Mouse (Mus musculus) bone marrow, adult 2 months (tissue): ENCODE results near the gene Rdh11. TPM values are rescaled to one million over a fixed set of nuclear protein-coding genes. Genes with fewer than 3 reads are reported as not detected.
"Not testable (repeated sequence)": the region's sequence is repeated elsewhere in the genome, so short reads cannot be mapped to it uniquely, and the experiment has no call there.

Source experiments
- H3K27ac ChIP-seq: fragments of 200-500 bp; 2 replicates; pipeline ENCODE4 v1.5.1; 2012; ENCODE audit warnings: low read depth, mild to moderate bottlenecking, control low read depth, inconsistent platforms, low read length; ENCODE audit not compliant: control insufficient read depth, poor library complexity, insufficient read depth
- H3K4me1 ChIP-seq: fragments of 200-500 bp; 2 replicates; pipeline ENCODE4 v1.6.1; 2011; ENCODE audit warnings: low read length; ENCODE audit not compliant: control insufficient read depth, insufficient read depth
- H3K4me3 ChIP-seq: fragments of 200-500 bp; replicated peaks from 2 replicates; pipeline ENCODE3; 2011; ENCODE audit warnings: mild to moderate bottlenecking, low read depth, low read length, control low read depth; ENCODE audit not compliant: control insufficient read depth
- CTCF ChIP-seq: fragments of 200-500 bp; IDR thresholded peaks from 2 replicates; pipeline ENCODE4 v1.5.1; 2011; ENCODE audit warnings: low read length, control low read depth; ENCODE audit not compliant: control insufficient read depth, insufficient read depth
- POLR2A ChIP-seq: fragments of 200-500 bp; IDR thresholded peaks from 2 replicates; pipeline ENCODE4 v1.6.1; 2011; ENCODE audit warnings: low read depth, mild to moderate bottlenecking, control low read depth, low read length, borderline replicate concordance; ENCODE audit not compliant: control insufficient read depth
- whole genome bisulfite sequencing: fragments of 180-500 bp; shearing (Covaris S2); methylation state at CpG from one replicate; pipeline ENCODE4 v1.1.7; 2018; 5-methylcytosine and 5-hydroxymethylcytosine counted together
- polyA plus RNA-seq: library from polyadenylated mRNA; stranded (reverse); fragments of >200 nt; gene quantifications from 2 replicates; pipeline ENCODE4 v1.2.4, GENCODE M21; 2011; ENCODE audit warnings: low replicate concordance; ENCODE audit not compliant: missing spikeins, insufficient read depth, insufficient read length

Rdh11 gene
- polyA plus RNA-seq, 1 experiment, result 9.3 TPM

- H3K4me3 ChIP-seq, result peak overlapping the region; percentile 93
- TF ChIP-seq POLR2A (no peak), CTCF (peak; percentile 48)
- 5% methylated on average over 14 of the region's 14 CpGs for WGBS
- no peak overlapping the region for H3K27ac ChIP-seq
- H3K4me1 ChIP-seq, result no peaks in the 10 kb centered on the region
Measured at GRCm38 (mm10) chr12:79191701-79192100, 392 bp downstream of the Rdh11 start.

- Histone ChIP-seq H3K4me1 (no peaks in the 10 kb centered on the region), H3K4me3 (peak overlapping the region; percentile 93), H3K27ac (no peak overlapping the region; the same call in 1 of the 2 replicates)
- under 1% methylated on average over 18 of the region's 18 CpGs for WGBS
- TF ChIP-seq CTCF (peak; percentile 4; the same call in 1 of the 2 replicates), POLR2A (no peak)
Measured at GRCm38 (mm10) chr12:79190931-79191673, 991 bp downstream of the Rdh11 start.

- H3K27ac ChIP-seq, H3K4me1 ChIP-seq, H3K4me3 ChIP-seq: not testable (repeated sequence)
- WGBS, result 85% methylated on average over 5 of the region's 6 CpGs
Measured at GRCm38 (mm10) chr12:79185160-79185559, 6.9 kb downstream of the Rdh11 start.

- WGBS, result 92% methylated on average over 5 of the region's 5 CpGs
- Histone ChIP-seq H3K27ac (no peak overlapping the region), H3K4me3 (no peak overlapping the region), H3K4me1 (no peaks in the 10 kb centered on the region; the same call in 1 of the 2 replicates)
- TF ChIP-seq CTCF (no peak), POLR2A (no peak)
Measured at GRCm38 (mm10) chr12:79175998-79176397, 16.1 kb downstream of the Rdh11 start.

- Histone ChIP-seq H3K4me3 (no peak overlapping the region), H3K4me1 (no peaks in the 10 kb centered on the region; the same call in 1 of the 2 replicates), H3K27ac (no peak overlapping the region)
- 60% methylated on average over 5 of the region's 5 CpGs for WGBS
- TF ChIP-seq CTCF (no peak), POLR2A (no peak)
Measured at GRCm38 (mm10) chr12:79173721-79174120, 18.4 kb downstream of the Rdh11 start.

- Histone ChIP-seq H3K4me1 (no peaks in the 10 kb centered on the region; the same call in 1 of the 2 replicates), H3K27ac (peak within 1 kb of the TSS; percentile 98), H3K4me3 (peak within 1 kb of the TSS; percentile 87)
- 1% methylated on average over 73 of the region's 73 CpGs for WGBS
- peak; percentile 60 for TF ChIP-seq CTCF
- TF ChIP-seq POLR2A, result peak; percentile 56; the same call in 1 of the 2 replicates
Measured at GRCm38 (mm10) chr12:79172019-79172941, 19.8 kb downstream of the Rdh11 start, which contains the start of gene Vti1b. Gene Vti1b (minus strand): TSS chr12:79172667.

GRCm38 (mm10) chr12:79171269-79171995 lies 20.7 kb downstream of the Rdh11 start:
- Histone ChIP-seq H3K4me1 (no peaks in the 10 kb centered on the region; the same call in 1 of the 2 replicates), H3K4me3 (peak overlapping the region; percentile 87), H3K27ac (peak overlapping the region; percentile 98)
- 24% methylated on average over 12 of the region's 12 CpGs for WGBS
- TF ChIP-seq CTCF (no peak), POLR2A (no peak)

- Histone ChIP-seq H3K4me1 (no peaks in the 10 kb centered on the region; the same call in 1 of the 2 replicates), H3K4me3 (no peak overlapping the region), H3K27ac (no peak overlapping the region)
- WGBS, result 83% methylated on average over 3 of the region's 3 CpGs
- TF ChIP-seq CTCF, result no peak
- no peak for TF ChIP-seq POLR2A
Measured at GRCm38 (mm10) chr12:79170421-79170820, 21.7 kb downstream of the Rdh11 start.
